Mouse (Mus musculus) mouse embryonic stem cell (cell line): Measurements from ENCODE around the gene Ski.

ENCODE experiments used
- in situ Hi-C, 2 experiments: fragments of 300-500 bp; cut with MboI; formaldehyde crosslinking; loops; 1 replicate in 1 of 2; 3 replicates in 1 of 2; pipeline ENCODE4 v1.14.3; 2019 to 2020; ENCODE audit warnings: low sequenced_read_pairs in 2 of 2, low pct_unique_long_range_greater_than_20kb in 1 of 2, mixed read lengths in 1 of 2; ENCODE audit not compliant: unreplicated experiment in 1 of 2

The Ski gene

GRCm38 (mm10) chr4:155163685-155164084, 58.7 kb downstream of the Ski start:
- in situ Hi-C loops: no loop called here

GRCm38 (mm10) chr4:155163320-155163651, 59.1 kb downstream of the Ski start:
- in situ Hi-C loops: no loop called here

- in situ Hi-C loops: no loop called here
These were observed 59.7 kb downstream of the Ski start for GRCm38 (mm10) chr4:155162433-155163319.

- in situ Hi-C loops: no loop called here
These were observed 63.9 kb downstream of the Ski start for GRCm38 (mm10) chr4:155158543-155158917.

- in situ Hi-C loops: no loop called here
These were observed 64.4 kb downstream of the Ski start for GRCm38 (mm10) chr4:155157871-155158542.

- in situ Hi-C loops: no loop called here
These were observed 65.7 kb downstream of the Ski start for GRCm38 (mm10) chr4:155156734-155157133.

GRCm38 (mm10) chr4:155154986-155155385, 67.4 kb downstream of the Ski start:
- in situ Hi-C loops: no loop called here

- in situ Hi-C loops: no loop called here
These were observed 68.9 kb downstream of the Ski start for GRCm38 (mm10) chr4:155153389-155154072.

- in situ Hi-C loops: no loop called here
These were observed 69.9 kb downstream of the Ski start for GRCm38 (mm10) chr4:155152476-155152875.

GRCm38 (mm10) chr4:155151845-155152244, 70.5 kb downstream of the Ski start:
- in situ Hi-C loops: no loop called here

GRCm38 (mm10) chr4:155151221-155151788, 71.1 kb downstream of the Ski start:
- in situ Hi-C loops: no loop called here

- in situ Hi-C loops: no loop called here
These were observed 71.9 kb downstream of the Ski start for GRCm38 (mm10) chr4:155150276-155151113.

GRCm38 (mm10) chr4:155149941-155150275, 72.5 kb downstream of the Ski start:
- in situ Hi-C loops: no loop called here

GRCm38 (mm10) chr4:155148910-155149698, 73.3 kb downstream of the Ski start:
- in situ Hi-C loops: no loop called here

GRCm38 (mm10) chr4:155148453-155148852, 73.9 kb downstream of the Ski start:
- in situ Hi-C loops: no loop called here

GRCm38 (mm10) chr4:155146107-155146823, 76.1 kb downstream of the Ski start:
- in situ Hi-C loops: no loop called here

GRCm38 (mm10) chr4:155144548-155145180, 77.7 kb downstream of the Ski start:
- in situ Hi-C loops: no loop called here
